Mouse (Mus musculus): ENCODE data around the gene Tdrd9.

Tdrd9 gene

GRCm38 (mm10) chr12:111966683-111967173 is 4.6 kb upstream of the Tdrd9 start, which contains the start of gene Atp5mpl:
Gene Atp5mpl, minus strand, starts transcription at chr12:111966977.
- DNase-seq, result peak; percentile 97 to 98

GRCm38 (mm10) chr12:111970085-111970484 is 1.3 kb upstream of the Tdrd9 start:
- no peak for DNase-seq

- DNase-seq, result no peak
Measured at GRCm38 (mm10) chr12:111972504-111972903, 1.1 kb downstream of the Tdrd9 start.

GRCm38 (mm10) chr12:111974578-111974977 is 3.2 kb downstream of the Tdrd9 start:
- no peak for DNase-seq

- no peak for DNase-seq
Measured at GRCm38 (mm10) chr12:111977138-111977537, 5.8 kb downstream of the Tdrd9 start.

- no peak for DNase-seq
Measured at GRCm38 (mm10) chr12:111978274-111978673, 6.9 kb downstream of the Tdrd9 start.

GRCm38 (mm10) chr12:111980887-111981367 is 9.6 kb downstream of the Tdrd9 start, which contains the start of gene Rd3l:
Gene Rd3l, minus strand, starts transcription at chr12:111981317.
- no peak for DNase-seq

GRCm38 (mm10) chr12:111981831-111982230 is 10.5 kb downstream of the Tdrd9 start:
- no peak for DNase-seq

- DNase-seq, result no peak
Measured at GRCm38 (mm10) chr12:111983165-111983564, 11.8 kb downstream of the Tdrd9 start.

- DNase-seq, result no peak
Measured at GRCm38 (mm10) chr12:111986756-111987155, 15.4 kb downstream of the Tdrd9 start.

GRCm38 (mm10) chr12:111992626-111993025 is 21.3 kb downstream of the Tdrd9 start:
- no peak for DNase-seq

- DNase-seq, result no peak
Measured at GRCm38 (mm10) chr12:111995161-111995560, 23.8 kb downstream of the Tdrd9 start.

- no peak for DNase-seq
Measured at GRCm38 (mm10) chr12:111999735-112000134, 28.4 kb downstream of the Tdrd9 start.

- peak; percentile 61 to 66 for DNase-seq
Measured at GRCm38 (mm10) chr12:112001223-112001622, 29.9 kb downstream of the Tdrd9 start.

- DNase-seq, result no peak
Measured at GRCm38 (mm10) chr12:112012511-112013270, 41.3 kb downstream of the Tdrd9 start.

- DNase-seq, result no peak
Measured at GRCm38 (mm10) chr12:112013271-112013801, 42.0 kb downstream of the Tdrd9 start.

GRCm38 (mm10) chr12:112016346-112016745 is 45.0 kb downstream of the Tdrd9 start:
- no peak for DNase-seq

- DNase-seq, result no peak
Measured at GRCm38 (mm10) chr12:112023306-112023705, 51.9 kb downstream of the Tdrd9 start.

- DNase-seq, result no peak
Measured at GRCm38 (mm10) chr12:112024581-112025310, 53.4 kb downstream of the Tdrd9 start.

GRCm38 (mm10) chr12:112025457-112025856 is 54.1 kb downstream of the Tdrd9 start:
- DNase-seq, result no peak

- DNase-seq, result no peak
Measured at GRCm38 (mm10) chr12:112025907-112026645, 54.7 kb downstream of the Tdrd9 start.

- DNase-seq, result no peak
Measured at GRCm38 (mm10) chr12:112027408-112027807, 56.0 kb downstream of the Tdrd9 start.

All from B cell, adult 2 months (primary cell).